12 mouse cellular contexts compared by ENCODE assay signal in the genomic region with DNA sequence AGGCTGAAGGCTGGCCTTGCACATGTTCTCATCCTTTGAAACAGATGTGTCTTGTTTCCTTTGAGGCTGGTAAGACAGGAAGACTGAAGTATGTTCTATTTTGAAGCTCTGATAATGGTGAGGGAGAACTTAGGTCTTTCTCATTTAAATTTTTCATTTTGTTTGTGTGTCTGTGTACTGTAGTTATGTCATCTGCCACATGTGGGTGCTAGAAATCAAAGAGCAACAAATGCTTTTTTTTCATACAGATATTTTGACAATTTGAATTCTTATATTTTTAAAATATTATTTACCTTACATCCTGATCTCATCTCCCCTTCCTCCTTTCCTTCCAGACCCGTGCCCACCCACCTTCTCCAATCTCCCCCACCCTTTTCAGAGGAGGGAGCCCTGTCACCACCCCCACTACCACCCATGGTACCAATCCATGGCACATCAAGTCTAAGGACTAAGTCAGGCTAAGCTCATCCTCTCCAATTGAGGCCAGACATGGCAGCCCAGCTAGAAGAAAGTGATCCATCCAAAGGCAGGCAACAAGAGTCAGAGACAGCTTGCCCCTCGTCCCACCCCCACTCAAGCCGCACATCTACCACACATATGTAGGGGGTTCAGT. TPM values are rescaled to one million over a fixed set of nuclear protein-coding genes. Genes with fewer than 3 reads are reported as not detected.
DNase-seq lines count a peak whose midpoint lies in the region; ATAC-seq and TF ChIP-seq lines count a peak whose summit lies in the region.
"Had no signal": no experiment of that assay in that cellular context is flagged by ENCODE, and none has a peak within 500 bp of the region (broad histone marks: within the 10 kb centered on the region; RNA-seq: fewer than 3 reads in every experiment).

No protein-coding gene starts in this region.

- H3K79me2 ChIP-seq in myocyte (ENCODE audit: control insufficient read depth, insufficient read depth) = no peaks in the 10 kb centered on the region

- H3K36me3 ChIP-seq in intestine, embryonic 14.5 days (ENCODE audit: control insufficient read depth, insufficient read depth, low read length) = peaks cover 86% of the 10 kb centered on the region
- H3K36me3 ChIP-seq in intestine, postnatal 0 days (ENCODE audit: control insufficient read depth, insufficient read depth) = peaks cover 45% of the 10 kb centered on the region
- H3K36me3 ChIP-seq in lung, postnatal 0 days (ENCODE audit: insufficient read depth, low read length) = peaks cover 30% of the 10 kb centered on the region
- peaks cover 22% of the 10 kb centered on the region for H3K36me3 ChIP-seq in intestine, embryonic 15.5 days
- peaks cover 47% of the 10 kb centered on the region for H3K36me3 ChIP-seq in myocyte (ENCODE audit: control insufficient read depth, insufficient read depth)

- no peak overlapping the region for H3K9ac ChIP-seq in intestine, embryonic 14.5 days (ENCODE audit: low read length)
- H3K9ac ChIP-seq in intestine, postnatal 0 days (ENCODE audit: low read depth, low read length) = no peak overlapping the region
- H3K9ac ChIP-seq in lung, postnatal 0 days (replicated peaks; ENCODE audit: low read depth) = no peak overlapping the region
- H3K9ac ChIP-seq in intestine, embryonic 15.5 days = no peak overlapping the region
- H3K9ac ChIP-seq: embryonic facial prominence, embryonic 13.5 days had no signal

- no peak overlapping the region for H3ac ChIP-seq in myocyte (ENCODE audit: control insufficient read depth, insufficient read length)

- no peak overlapping the region for H3K4me2 ChIP-seq in intestine, embryonic 14.5 days (ENCODE audit: low read length)
- H3K4me2 ChIP-seq in intestine, postnatal 0 days (replicated peaks; ENCODE audit: low read depth) = no peak overlapping the region
- no peak overlapping the region for H3K4me2 ChIP-seq in lung, postnatal 0 days (replicated peaks; ENCODE audit: low read depth, low read length)
- no peak overlapping the region for H3K4me2 ChIP-seq in intestine, embryonic 15.5 days (replicated peaks)
- H3K4me2 ChIP-seq in myocyte (ENCODE audit: low read depth) = no peak overlapping the region
- H3K4me2 ChIP-seq: embryonic facial prominence, embryonic 13.5 days had no signal

- no peak overlapping the region for H3K27ac ChIP-seq in intestine, embryonic 14.5 days (ENCODE audit: low read depth)
- no peak overlapping the region for H3K27ac ChIP-seq in intestine, postnatal 0 days (ENCODE audit: low read depth, low read length)
- H3K27ac ChIP-seq in lung, postnatal 0 days (ENCODE audit: low read length) = no peak overlapping the region
- H3K27ac ChIP-seq in intestine, embryonic 15.5 days = no peak overlapping the region
- H3K27ac ChIP-seq: embryonic facial prominence, embryonic 13.5 days had no signal

- no peaks in the 10 kb centered on the region for H3K4me1 ChIP-seq in intestine, embryonic 14.5 days (replicated peaks; ENCODE audit: control insufficient read depth, insufficient read depth, low read length)
- no peaks in the 10 kb centered on the region for H3K4me1 ChIP-seq in intestine, postnatal 0 days (replicated peaks; ENCODE audit: control insufficient read depth, insufficient read depth, low read length)
- H3K4me1 ChIP-seq in lung, postnatal 0 days (ENCODE audit: insufficient read depth, low read depth, low read length) = no peaks in the 10 kb centered on the region
- H3K4me1 ChIP-seq in intestine, embryonic 15.5 days (replicated peaks) = no peaks in the 10 kb centered on the region
- H3K4me1 ChIP-seq: embryonic facial prominence, embryonic 13.5 days had no signal

- no peak for DNase-seq in intestine, embryonic 14.5 days (ENCODE audit: low spot score)
- DNase-seq in lung, postnatal 0 days (ENCODE audit: low spot score) = no peak
- DNase-seq in lung, postnatal 36 days = no peak
- no peak for DNase-seq in urinary bladder, postnatal 10 days (ENCODE audit: low spot score)
- DNase-seq in spleen, adult 12 weeks (ENCODE audit: low spot score) = no peak
- DNase-seq: adrenal gland, postnatal 10 days; cerebellum, postnatal 14 days; lung, adult 2 months had no signal

- peak; percentile 25; the same call in 1 of the 2 replicates for ATAC-seq in intestine, embryonic 14.5 days (replicated peaks; ENCODE audit: low FRiP score, low TSS enrichment, low read depth)
- ATAC-seq in intestine, postnatal 0 days = no peak
- no peak for ATAC-seq in lung, postnatal 0 days
- peak; percentile 33; the same call in 1 of the 2 replicates for ATAC-seq in intestine, embryonic 15.5 days

- TF ChIP-seq POLR2A in myocyte (IDR thresholded peaks at IDR 0.05; ENCODE audit: insufficient read length, low read depth) = peak; percentile 41

- TF ChIP-seq EP300 in lung, postnatal 0 days (IDR thresholded peaks at IDR 0.05) = no peak

- no peak; the same call in 1 of the 2 replicates for TF ChIP-seq CTCF in intestine, postnatal 0 days (IDR thresholded peaks at IDR 0.05; ENCODE audit: low read depth)
- TF ChIP-seq CTCF in lung, postnatal 0 days (IDR thresholded peaks at IDR 0.05) = peak; percentile 21; the same call in 1 of the 2 replicates

- no peaks in the 10 kb centered on the region for H3K27me3 ChIP-seq in intestine, embryonic 14.5 days (replicated peaks; ENCODE audit: control insufficient read depth, insufficient read depth, low read length)
- no peaks in the 10 kb centered on the region for H3K27me3 ChIP-seq in intestine, postnatal 0 days (replicated peaks; ENCODE audit: control insufficient read depth, insufficient read depth, low read length)
- no peaks in the 10 kb centered on the region for H3K27me3 ChIP-seq in lung, postnatal 0 days (replicated peaks; ENCODE audit: insufficient read depth, low read length)
- H3K27me3 ChIP-seq in intestine, embryonic 15.5 days (replicated peaks) = no peaks in the 10 kb centered on the region
- no peaks in the 10 kb centered on the region for H3K27me3 ChIP-seq in myocyte (ENCODE audit: control insufficient read depth, insufficient read depth, insufficient read length)
- H3K27me3 ChIP-seq: embryonic facial prominence, embryonic 13.5 days had no signal

- no peaks in the 10 kb centered on the region for H3K9me3 ChIP-seq in intestine, embryonic 14.5 days (ENCODE audit: control insufficient read depth, low read length)
- H3K9me3 ChIP-seq in intestine, postnatal 0 days (ENCODE audit: control insufficient read depth) = no peaks in the 10 kb centered on the region
- no peaks in the 10 kb centered on the region for H3K9me3 ChIP-seq in lung, postnatal 0 days (ENCODE audit: low read length)
- H3K9me3 ChIP-seq in intestine, embryonic 15.5 days = no peaks in the 10 kb centered on the region
- H3K9me3 ChIP-seq: embryonic facial prominence, embryonic 13.5 days had no signal

- no peak overlapping the region for H3K4me3 ChIP-seq in intestine, embryonic 14.5 days (ENCODE audit: low read depth, low read length)
- H3K4me3 ChIP-seq in intestine, postnatal 0 days (ENCODE audit: low read depth, low read length) = no peak overlapping the region
- H3K4me3 ChIP-seq in lung, postnatal 0 days (ENCODE audit: low read depth, low read length) = no peak overlapping the region
- H3K4me3 ChIP-seq in intestine, embryonic 15.5 days (replicated peaks) = no peak overlapping the region
- H3K4me3 ChIP-seq in myocyte = no peak overlapping the region
- H3K4me3 ChIP-seq: embryonic facial prominence, embryonic 13.5 days had no signal

- WGBS in intestine, embryonic 14.5 days = 70% methylated on average over 3 of the region's 3 CpGs
- 68% methylated on average over 3 of the region's 3 CpGs for WGBS in intestine, postnatal 0 days
- 62% methylated on average over 3 of the region's 3 CpGs for WGBS in lung, postnatal 0 days
- WGBS in intestine, embryonic 15.5 days = 82% methylated on average over 3 of the region's 3 CpGs

TF ChIP-seq in myocyte, 11 proteins besides CTCF, POLR2A, EP300 and RAD21:
- TF ChIP-seq CEBPB (IDR thresholded peaks at IDR 0.05; ENCODE audit: insufficient read depth, poor library complexity, severe bottlenecking) = no peak
- TF ChIP-seq POLR2AphosphoS2 (IDR thresholded peaks at IDR 0.05; ENCODE audit: insufficient read length, low read depth) = peak; percentile 80
- TF ChIP-seq TCF12 (IDR thresholded peaks at IDR 0.05; ENCODE audit: insufficient read depth, poor library complexity, severe bottlenecking) = no peak
- TF ChIP-seq USF1 (IDR thresholded peaks at IDR 0.05; ENCODE audit: low read depth) = no peak

RNA-seq across cellular contexts. Expression of a gene that starts 18.9 kb away (rescaled TPM):
- polyA plus RNA-seq in intestine, embryonic 14.5 days (2014; fragmentation: Nextera tagmentation; extraction: Ambion mirVana) = 98.7 and 113 TPM in 2 replicates
- 56.3 and 59.0 TPM in 2 replicates for polyA plus RNA-seq in intestine, postnatal 0 days (2015; fragmentation: Nextera tagmentation; extraction: Ambion mirVana)
- 51.1 and 63.3 TPM in 2 replicates for polyA plus RNA-seq in lung, postnatal 0 days (2015; fragmentation: Nextera tagmentation; extraction: Ambion mirVana)
- 71.9 and 75.6 TPM in 2 replicates for polyA plus RNA-seq in intestine, embryonic 15.5 days (2015; fragmentation: Nextera tagmentation; extraction: Ambion mirVana)
- 87.5 TPM for polyA plus RNA-seq in myocyte (2012; fragmentation: generic; extraction: Trizol)

RNA-seq across cellular contexts. Expression of a gene that starts 21.0 kb away (rescaled TPM):
- 22.6 and 22.8 TPM in 2 replicates for polyA plus RNA-seq in intestine, embryonic 14.5 days (2014; fragmentation: Nextera tagmentation; extraction: Ambion mirVana)
- 6.4 and 6.5 TPM in 2 replicates for polyA plus RNA-seq in intestine, postnatal 0 days (2015; fragmentation: Nextera tagmentation; extraction: Ambion mirVana)
- 6.4 and 8.1 TPM in 2 replicates for polyA plus RNA-seq in lung, postnatal 0 days (2015; fragmentation: Nextera tagmentation; extraction: Ambion mirVana)
- polyA plus RNA-seq in intestine, embryonic 15.5 days (2015; fragmentation: Nextera tagmentation; extraction: Ambion mirVana) = 13.8 and 14.9 TPM in 2 replicates
- 1.6 TPM for polyA plus RNA-seq in myocyte (2012; fragmentation: generic; extraction: Trizol)

RNA-seq across cellular contexts. Expression of a gene that starts 37.2 kb away (rescaled TPM):
- 20.3 and 25.2 TPM in 2 replicates for polyA plus RNA-seq in intestine, embryonic 14.5 days (2014; fragmentation: Nextera tagmentation; extraction: Ambion mirVana)
- 5.0 and 7.0 TPM in 2 replicates for polyA plus RNA-seq in intestine, postnatal 0 days (2015; fragmentation: Nextera tagmentation; extraction: Ambion mirVana)
- polyA plus RNA-seq in lung, postnatal 0 days (2015; fragmentation: Nextera tagmentation; extraction: Ambion mirVana) = 5.8 and 9.2 TPM in 2 replicates
- 15.1 and 18.2 TPM in 2 replicates for polyA plus RNA-seq in intestine, embryonic 15.5 days (2015; fragmentation: Nextera tagmentation; extraction: Ambion mirVana)
- polyA plus RNA-seq in myocyte (2012; fragmentation: generic; extraction: Trizol) = not detected

Comparison
In these comparisons a context has a peak if more than half of its experiments do, and no peak if none do; other contexts are left out.
1. ATAC-seq: peak in intestine, embryonic 14.5 days (single experiment) and intestine, embryonic 15.5 days (single experiment); none in intestine, postnatal 0 days (single experiment) and lung, postnatal 0 days (single experiment).